Mouse (Mus musculus) ovary, adult 10 weeks (tissue): ENCODE measurements around the gene Olfr393. TPM values are rescaled to one million over a fixed set of nuclear protein-coding genes. Genes with fewer than 3 reads are reported as not detected.

Experiments used
- polyA plus RNA-seq: library from polyadenylated mRNA; stranded (reverse); fragments of 350-450 nt; fragmentation: Illumina TruSeq; extraction: RNeasy Lipid Tissue Mini Kit (QIAGEN cat#74804); gene quantifications from one replicate; pipeline ENCODE4 v1.2.3, GENCODE M21; 2014

Olfr393 gene
- not detected for polyA plus RNA-seq

GRCm38 (mm10) chr11:73851354-73851753 is at the start of gene Olfr393:
Gene Olfr393 (minus strand): TSS chr11:73851454.

GRCm38 (mm10) chr11:73890671-73891070 is 39.4 kb upstream of the Olfr393 start, which contains the start of gene Olfr394:
Gene Olfr394 (minus strand): TSS chr11:73890771.

GRCm38 (mm10) chr11:73816949-73817348 is 34.3 kb downstream of the Olfr393 start, which contains the start of gene Olfr392:
Gene Olfr392 (minus strand): TSS chr11:73817049.

GRCm38 (mm10) chr11:73802952-73803351 is 48.3 kb downstream of the Olfr393 start, which contains the start of gene Olfr391-ps:
Gene Olfr391-ps (minus strand): TSS chr11:73803052.

Other genes starting within 250 kb of the Olfr393 start
- 8.8 TPM for gene Zfp735, start 162.7 kb downstream of the Olfr393 start, polyA plus RNA-seq
- gene Olfr389, start 70.7 kb downstream of the Olfr393 start, polyA plus RNA-seq: not detected
- not detected for gene Olfr390, start 68.5 kb downstream of the Olfr393 start, polyA plus RNA-seq
- gene Olfr391-ps, start 48.4 kb downstream of the Olfr393 start, polyA plus RNA-seq: not detected
- not detected for gene Olfr392, start 34.4 kb downstream of the Olfr393 start, polyA plus RNA-seq
- gene Olfr394, start 39.3 kb upstream of the Olfr393 start, polyA plus RNA-seq: not detected
- gene Olfr395, start 57.8 kb upstream of the Olfr393 start, polyA plus RNA-seq: not detected
- gene Olfr23, start 85.2 kb upstream of the Olfr393 start, polyA plus RNA-seq: not detected
- gene Olfr397, start 109.4 kb upstream of the Olfr393 start, polyA plus RNA-seq: not detected
- not detected for gene Olfr398, start 139.0 kb upstream of the Olfr393 start, polyA plus RNA-seq
- not detected for gene Olfr139, start 205.1 kb upstream of the Olfr393 start, polyA plus RNA-seq
- gene Olfr399, start 205.2 kb upstream of the Olfr393 start, polyA plus RNA-seq: not detected
- gene Zfp616, start 218.5 kb upstream of the Olfr393 start, polyA plus RNA-seq: 7.3 TPM